Mouse (Mus musculus) liver, embryonic 14 days (tissue): ENCODE measurements around the gene Cryaa. TPM values are rescaled to one million over a fixed set of nuclear protein-coding genes. Genes with fewer than 3 reads are reported as not detected.

Source experiments
- polyA plus RNA-seq: library from polyadenylated mRNA; depleted of rRNA; stranded (reverse); fragments of >200 nt; gene quantifications from 2 replicates; pipeline ENCODE4 v1.2.3, GENCODE M21; 2012; rRNA removed

The Cryaa gene
- 0.05 TPM in 1 of 2 replicates, not detected in the other for polyA plus RNA-seq

DNA sequence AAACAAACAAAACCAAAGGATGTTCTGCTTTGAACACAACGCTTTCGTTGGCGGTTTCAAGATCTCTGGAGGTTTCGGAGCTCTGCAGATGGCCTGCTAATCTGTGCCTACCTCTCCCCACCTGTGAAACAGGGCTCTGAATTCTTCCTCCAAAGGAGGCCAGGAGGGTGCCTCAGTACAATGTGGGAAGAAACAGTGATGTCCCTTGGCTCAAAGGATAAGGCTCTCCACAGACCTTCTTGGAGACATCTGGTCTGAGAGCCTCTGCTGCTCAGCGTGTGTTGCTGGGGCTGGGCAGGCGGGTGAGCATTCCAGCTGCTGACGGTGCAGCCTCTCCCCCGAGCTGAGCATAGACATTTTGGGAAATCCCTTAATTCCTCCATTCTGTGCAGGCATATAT is at the start of gene Cryaa:
Gene Cryaa (plus strand): TSS at position 301 of the 400 bp plus-strand sequence.

GRCm38 (mm10) chr17:31636942-31637811 is 40.4 kb upstream of the Cryaa start, which contains the start of gene Cbs:
Gene Cbs, minus strand, starts transcription at chr17:31637238.

GRCm38 (mm10) chr17:31658468-31659185 is 19.0 kb upstream of the Cryaa start, which contains the start of gene U2af1:
Gene U2af1, minus strand, starts transcription at chr17:31658892.

Other genes starting within 250 kb of the Cryaa start
- gene Wdr4, start 157.8 kb upstream of the Cryaa start, polyA plus RNA-seq, result 13.7 and 15.6 TPM in 2 replicates
- gene Ndufv3, start 157.7 kb upstream of the Cryaa start, polyA plus RNA-seq, result 63.1 and 68.5 TPM in 2 replicates
- gene Pknox1, start 113.1 kb upstream of the Cryaa start, polyA plus RNA-seq, result 6.3 and 7.8 TPM in 2 replicates
- 12.4 and 15.5 TPM in 2 replicates for gene Cbs, start 40.6 kb upstream of the Cryaa start, polyA plus RNA-seq
- gene U2af1, start 18.9 kb upstream of the Cryaa start, polyA plus RNA-seq, result 149 and 159 TPM in 2 replicates
- gene Sik1, start 178.0 kb downstream of the Cryaa start, polyA plus RNA-seq, result 2.4 and 2.7 TPM in 2 replicates